Comparison of ENCODE assay signal across 9 mouse cellular contexts in the genomic region with DNA sequence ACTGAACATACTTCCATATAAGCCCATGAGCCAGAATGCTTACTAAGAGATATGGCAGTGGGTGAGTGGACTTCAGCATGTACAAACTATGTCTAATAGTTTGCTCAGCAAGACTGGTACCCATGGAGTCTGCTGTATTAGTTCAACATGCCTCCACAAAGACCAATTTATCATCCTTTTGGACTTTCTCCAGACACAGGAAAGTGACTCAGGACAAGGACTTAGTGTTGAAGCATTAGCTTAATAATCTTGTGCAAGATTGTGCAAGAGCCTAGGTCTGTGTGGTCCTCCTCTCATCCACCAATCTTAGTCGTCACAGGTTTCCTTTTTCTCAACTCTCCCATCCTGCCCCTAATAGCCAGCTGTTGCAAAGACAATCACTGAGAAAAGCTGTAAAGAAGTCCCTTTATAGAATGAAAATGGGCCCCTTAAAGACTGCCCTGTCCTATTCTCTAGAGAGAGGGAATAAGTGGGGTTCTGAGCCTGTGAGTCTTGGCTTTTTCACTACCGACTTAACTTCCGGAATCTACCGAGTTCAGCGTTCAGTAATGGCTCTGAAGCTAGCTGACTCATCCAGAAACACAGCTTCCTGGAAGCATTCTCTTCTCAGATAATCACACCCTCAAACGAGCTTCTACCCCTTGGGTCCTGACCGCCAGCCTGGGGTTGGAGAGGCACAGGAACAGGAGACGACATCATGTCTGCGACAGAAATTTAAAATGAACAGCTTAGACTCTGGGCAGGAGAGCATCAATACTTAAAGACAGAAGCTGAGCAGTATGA. TPM values are rescaled to one million over a fixed set of nuclear protein-coding genes. Genes with fewer than 3 reads are reported as not detected.
DNase-seq lines count a peak whose midpoint lies in the region; ATAC-seq lines count a peak whose summit lies in the region.
"Had no signal": no experiment of that assay in that cellular context is flagged by ENCODE, and none has a peak within 500 bp of the region (broad histone marks: within the 10 kb centered on the region; RNA-seq: fewer than 3 reads in every experiment).

No protein-coding gene starts in this region.

- no peak overlapping the region for H3K27ac ChIP-seq in kidney, embryonic 15.5 days
- H3K27ac ChIP-seq in midbrain, embryonic 14.5 days (replicated peaks; ENCODE audit: low read depth, low read length), result no peak overlapping the region
- H3K27ac ChIP-seq: neural tube, embryonic 12.5 days had no signal

- H3K4me2 ChIP-seq in kidney, embryonic 15.5 days, result no peak overlapping the region
- H3K4me2 ChIP-seq in midbrain, embryonic 14.5 days (ENCODE audit: low read length), result no peak overlapping the region
- H3K4me2 ChIP-seq: neural tube, embryonic 12.5 days had no signal

- no peaks in the 10 kb centered on the region for H3K4me1 ChIP-seq in kidney, embryonic 15.5 days
- H3K4me1 ChIP-seq in midbrain, embryonic 14.5 days (ENCODE audit: control insufficient read depth, insufficient read depth, low read length), result no peaks in the 10 kb centered on the region
- H3K4me1 ChIP-seq: neural tube, embryonic 12.5 days had no signal

- peak; percentile 4 for DNase-seq in thymus, postnatal 0 days (ENCODE audit: low spot score)
- DNase-seq in thymus, postnatal 25 days, result no peak
- DNase-seq in midbrain, embryonic 14.5 days, result no peak
- DNase-seq in gastrocnemius, postnatal 14 days, result no peak

- no peaks in the 10 kb centered on the region for H3K27me3 ChIP-seq in kidney, embryonic 15.5 days
- H3K27me3 ChIP-seq in midbrain, embryonic 14.5 days (ENCODE audit: control insufficient read depth, insufficient read depth, low read length), result no peaks in the 10 kb centered on the region
- H3K27me3 ChIP-seq: neural tube, embryonic 12.5 days had no signal

- no peak overlapping the region for H3K9ac ChIP-seq in kidney, embryonic 15.5 days
- no peak overlapping the region for H3K9ac ChIP-seq in midbrain, embryonic 14.5 days (replicated peaks; ENCODE audit: low read length)
- H3K9ac ChIP-seq: neural tube, embryonic 12.5 days had no signal

- H3K4me3 ChIP-seq in kidney, embryonic 15.5 days (replicated peaks), result no peak overlapping the region
- H3K4me3 ChIP-seq in midbrain, embryonic 14.5 days (replicated peaks; ENCODE audit: low read depth, low read length), result no peak overlapping the region
- H3K4me3 ChIP-seq: neural tube, embryonic 12.5 days had no signal

- WGBS in kidney, embryonic 15.5 days, result 76% methylated on average over 9 of the region's 9 CpGs
- 85% methylated on average over 9 of the region's 9 CpGs for WGBS in midbrain, embryonic 14.5 days

- H3K9me3 ChIP-seq in kidney, embryonic 15.5 days (replicated peaks), result no peaks in the 10 kb centered on the region
- H3K9me3 ChIP-seq in midbrain, embryonic 14.5 days (ENCODE audit: control insufficient read depth, low read length), result no peaks in the 10 kb centered on the region
- H3K9me3 ChIP-seq: neural tube, embryonic 12.5 days had no signal

- peak; percentile 87 for ATAC-seq in activated CD4-positive, CD25-positive, alpha-beta regulatory T cell, adult 4 months
- peak; percentile 77 to 89 for ATAC-seq in hematopoietic stem cell, adult 5-6 weeks (replicated peaks in 1 of 2; ENCODE audit: insufficient read depth in 1 of 2, low FRiP score in 2 of 2, low TSS enrichment in 1 of 2, low read depth in 1 of 2, poor library complexity in 2 of 2, severe bottlenecking in 2 of 2)
- peak; percentile 44; the same call in 1 of the 2 replicates for ATAC-seq in neutrophil, adult 5-6 weeks (ENCODE audit: extremely low read depth, insufficient number of reproducible peaks, low FRiP score, poor library complexity, severe bottlenecking)
- no peak for ATAC-seq in kidney, embryonic 15.5 days (replicated peaks; ENCODE audit: low FRiP score)
- ATAC-seq in midbrain, embryonic 14.5 days (ENCODE audit: low FRiP score, low TSS enrichment), result no peak

- no peaks in the 10 kb centered on the region for H3K36me3 ChIP-seq in kidney, embryonic 15.5 days
- no peaks in the 10 kb centered on the region for H3K36me3 ChIP-seq in midbrain, embryonic 14.5 days (ENCODE audit: control insufficient read depth, insufficient read depth, low read length)
- H3K36me3 ChIP-seq: neural tube, embryonic 12.5 days had no signal

- intact Hi-C loops in gastrocnemius, postnatal 14 days (cut with DNase I; ENCODE audit: low total_unique reads), result no loop called here

RNA-seq across cellular contexts. Expression of gene Tsc22d2, which starts 55.3 kb away (rescaled TPM):
- polyA plus RNA-seq in thymus, postnatal 0 days (2015; fragmentation: Nextera tagmentation; extraction: Ambion mirVana), result 7.2 and 9.6 TPM in 2 replicates
- 10 to 100 TPM in 1 of 2 experiments, 1 to 10 TPM in 1; 7.4 to 15.1 TPM for polyA plus RNA-seq in activated CD4-positive, CD25-positive, alpha-beta regulatory T cell, adult 4 months (2017; shearing (Covaris generic))
- total RNA-seq in hematopoietic stem cell, adult 5-6 weeks (2017), result 24.6 and 34.5 TPM in 2 replicates
- total RNA-seq in neutrophil, adult 5-6 weeks (2017), result 37.7 and 48.1 TPM in 2 replicates
- polyA plus RNA-seq in kidney, embryonic 15.5 days (2015; fragmentation: Nextera tagmentation; extraction: Ambion mirVana), result 10.0 and 10.3 TPM in 2 replicates
- polyA plus RNA-seq in midbrain, embryonic 14.5 days (2014; fragmentation: Nextera tagmentation; extraction: Ambion mirVana), result 14.5 and 14.6 TPM in 2 replicates
- total RNA-seq in gastrocnemius, postnatal 14 days (2021), result 10 to 100 TPM; 19.9 to 20.4 TPM

RNA-seq across cellular contexts. Expression of gene Eif2a, which starts 55.8 kb away (rescaled TPM):
- 46.6 and 46.7 TPM in 2 replicates for polyA plus RNA-seq in thymus, postnatal 0 days (2015; fragmentation: Nextera tagmentation; extraction: Ambion mirVana)
- 10 to 100 TPM; 67.6 to 68.1 TPM for polyA plus RNA-seq in activated CD4-positive, CD25-positive, alpha-beta regulatory T cell, adult 4 months (2017; shearing (Covaris generic))
- total RNA-seq in hematopoietic stem cell, adult 5-6 weeks (2017), result 115 and 125 TPM in 2 replicates
- total RNA-seq in neutrophil, adult 5-6 weeks (2017), result 33.6 and 43.1 TPM in 2 replicates
- 56.3 and 58.0 TPM in 2 replicates for polyA plus RNA-seq in kidney, embryonic 15.5 days (2015; fragmentation: Nextera tagmentation; extraction: Ambion mirVana)
- 35.3 and 43.5 TPM in 2 replicates for polyA plus RNA-seq in midbrain, embryonic 14.5 days (2014; fragmentation: Nextera tagmentation; extraction: Ambion mirVana)
- total RNA-seq in gastrocnemius, postnatal 14 days (2021), result 10 to 100 TPM; 44.7 to 46.9 TPM

RNA-seq across cellular contexts. Expression of gene Serp1, which starts 55.8 kb away (rescaled TPM):
- 129 and 134 TPM in 2 replicates for polyA plus RNA-seq in thymus, postnatal 0 days (2015; fragmentation: Nextera tagmentation; extraction: Ambion mirVana)
- 10 to 100 TPM; 50.4 to 54.0 TPM for polyA plus RNA-seq in activated CD4-positive, CD25-positive, alpha-beta regulatory T cell, adult 4 months (2017; shearing (Covaris generic))
- 78.7 and 86.1 TPM in 2 replicates for total RNA-seq in hematopoietic stem cell, adult 5-6 weeks (2017)
- 375 and 392 TPM in 2 replicates for total RNA-seq in neutrophil, adult 5-6 weeks (2017)
- 139 and 150 TPM in 2 replicates for polyA plus RNA-seq in kidney, embryonic 15.5 days (2015; fragmentation: Nextera tagmentation; extraction: Ambion mirVana)
- 45.1 and 69.1 TPM in 2 replicates for polyA plus RNA-seq in midbrain, embryonic 14.5 days (2014; fragmentation: Nextera tagmentation; extraction: Ambion mirVana)
- total RNA-seq in gastrocnemius, postnatal 14 days (2021), result 10 to 100 TPM; 10.2 to 13.2 TPM

Comparison
In these comparisons a context has a peak if more than half of its experiments do, and no peak if none do; other contexts are left out.
1. ATAC-seq: peak in activated CD4-positive, CD25-positive, alpha-beta regulatory T cell, adult 4 months (single experiment), hematopoietic stem cell, adult 5-6 weeks (2 of 2) and neutrophil, adult 5-6 weeks (single experiment); none in kidney, embryonic 15.5 days (single experiment) and midbrain, embryonic 14.5 days (single experiment).